Mouse (Mus musculus) induced T-regulatory cell, adult 2 months (primary cell): ENCODE measurements around the gene Por.

Experiments
- DNase-seq: peaks from one replicate; pipeline ENCODE4 v3.0.0-alpha.2; 2012; ENCODE audit warnings: low read depth

Por gene

GRCm38 (mm10) chr5:135726641-135727346 is 57.0 kb downstream of the Por start:
- no peak for DNase-seq

- DNase-seq: no peak
Observed at GRCm38 (mm10) chr5:135727871-135728270, 58.0 kb downstream of the Por start.

- DNase-seq: no peak
Observed at GRCm38 (mm10) chr5:135728361-135728760, 58.5 kb downstream of the Por start.

GRCm38 (mm10) chr5:135729351-135729750 is 59.5 kb downstream of the Por start:
- DNase-seq: no peak

GRCm38 (mm10) chr5:135730278-135730677 is 60.4 kb downstream of the Por start:
- DNase-seq: no peak

- no peak for DNase-seq
Observed at GRCm38 (mm10) chr5:135730916-135731315, 61.1 kb downstream of the Por start.

- DNase-seq: no peak
Observed at GRCm38 (mm10) chr5:135731322-135731721, 61.5 kb downstream of the Por start.

GRCm38 (mm10) chr5:135733071-135733470 is 63.2 kb downstream of the Por start:
- peak; percentile 29 for DNase-seq

GRCm38 (mm10) chr5:135734057-135734680 is 64.3 kb downstream of the Por start:
- no peak for DNase-seq

- DNase-seq: no peak
Observed at GRCm38 (mm10) chr5:135735741-135736140, 65.9 kb downstream of the Por start.

GRCm38 (mm10) chr5:135736544-135736943 is 66.7 kb downstream of the Por start:
- no peak for DNase-seq

- peak; percentile 54 for DNase-seq
Observed at GRCm38 (mm10) chr5:135737154-135737553, 67.3 kb downstream of the Por start.

- DNase-seq: no peak
Observed at GRCm38 (mm10) chr5:135738266-135738665, 68.4 kb downstream of the Por start.

- DNase-seq: peak; percentile 40
Observed at GRCm38 (mm10) chr5:135742156-135742555, 72.3 kb downstream of the Por start.

GRCm38 (mm10) chr5:135742941-135743740 is 73.3 kb downstream of the Por start:
- peak; percentile 38 for DNase-seq

GRCm38 (mm10) chr5:135743741-135744609 is 74.1 kb downstream of the Por start, which contains the start of gene Tmem120a:
Gene Tmem120a (minus strand): TSS chr5:135744448.
- peak; percentile 94 for DNase-seq

GRCm38 (mm10) chr5:135744742-135745141 is 74.9 kb downstream of the Por start:
- no peak for DNase-seq

GRCm38 (mm10) chr5:135751041-135751440 is 81.2 kb downstream of the Por start:
- no peak for DNase-seq

- no peak for DNase-seq
Observed at GRCm38 (mm10) chr5:135751595-135751994, 81.8 kb downstream of the Por start.

GRCm38 (mm10) chr5:135761881-135762280 is 92.0 kb downstream of the Por start:
- DNase-seq: no peak

GRCm38 (mm10) chr5:135763526-135763925 is 93.7 kb downstream of the Por start:
- DNase-seq: peak; percentile 84

- no peak for DNase-seq
Observed at GRCm38 (mm10) chr5:135764971-135765370, 95.1 kb downstream of the Por start.
